Mouse (Mus musculus): ENCODE data around the gene Il10. TPM values are rescaled to one million over a fixed set of nuclear protein-coding genes. Genes with fewer than 3 reads are reported as not detected.
A peak's percentile ranks its signal among the peaks of the same experiment; 100 is the strongest.

Il10 gene
- polyA plus RNA-seq, 1 experiment from 2014 or later = 4.4 TPM

DNA sequence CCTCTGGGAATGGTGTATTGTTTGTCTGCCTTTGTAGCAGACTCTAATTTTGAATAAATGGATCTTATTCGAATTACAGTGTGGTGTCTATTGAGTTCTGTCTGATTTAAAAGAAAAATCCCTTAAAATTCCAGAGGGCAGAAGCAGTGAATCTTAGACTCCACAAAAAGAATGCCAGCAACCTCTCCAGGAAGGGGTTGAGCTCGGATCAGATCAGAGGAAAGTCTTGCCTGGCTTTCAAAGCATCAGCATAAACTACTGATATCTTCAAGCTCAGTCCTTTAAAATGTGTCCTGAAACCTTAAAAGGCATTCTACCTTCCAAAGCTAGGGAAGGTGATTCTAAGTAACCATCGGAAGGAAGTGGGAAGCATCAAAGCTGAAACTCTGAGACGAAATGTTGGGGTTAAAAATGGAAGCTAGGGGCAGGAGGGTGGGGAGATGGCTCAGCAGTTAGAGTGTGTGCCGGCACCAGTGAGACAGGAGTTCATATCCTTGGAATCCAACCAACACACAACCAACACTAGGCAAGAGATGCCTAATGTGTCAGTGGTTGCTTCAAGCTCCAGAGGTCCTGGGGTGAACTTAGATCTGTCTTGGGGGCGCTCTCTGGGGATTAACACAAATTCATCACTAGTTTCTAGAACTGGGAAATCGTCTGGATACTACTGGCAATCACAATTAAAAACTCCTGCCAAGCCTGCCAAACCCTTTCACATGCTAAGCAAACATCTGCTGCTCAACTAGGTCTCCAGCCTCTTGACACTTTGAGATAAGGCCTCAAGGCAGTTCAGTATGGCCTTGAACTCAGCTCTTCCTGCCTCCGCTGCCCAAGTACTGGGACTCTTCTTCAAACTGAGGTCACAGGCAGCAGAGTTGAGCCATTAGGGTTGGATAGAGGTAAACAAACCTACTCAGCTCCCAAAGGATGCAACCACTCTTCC is 5.5 kb downstream of the Il10 start:
- Histone ChIP-seq H3K79me2 (ENCODE audit: inconsistent target) (peaks cover 4% of the 10 kb centered on the region; the same call in 1 of the 2 replicates), H3K36me3 (ENCODE audit: inconsistent target) (peaks cover 19% of the 10 kb centered on the region; the same call in 1 of the 2 replicates), H3K27ac (peak overlapping the region; percentile 17; the same call in 1 of the 2 replicates), H3K4me3 (ENCODE audit: inconsistent target) (no peak overlapping the region)
- WGBS (ENCODE audit: missing documents) = 65% methylated on average over 8 of the region's 8 CpGs

DNA sequence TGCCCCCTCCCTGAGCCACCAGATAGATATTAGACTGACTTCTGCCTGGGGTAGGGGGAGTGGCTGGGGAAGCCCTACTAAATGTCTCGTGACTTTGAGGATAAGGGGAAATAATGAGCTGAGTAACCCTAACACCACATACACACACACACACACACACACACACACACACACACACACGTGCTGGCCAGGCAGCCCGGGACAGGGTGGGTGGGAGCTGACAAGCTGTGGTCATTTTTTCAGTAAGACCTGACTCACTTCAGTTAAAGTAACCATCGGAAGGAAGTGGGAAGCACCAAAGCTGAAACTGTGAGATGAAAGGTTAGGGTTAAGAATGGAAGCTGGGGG is 6.2 kb downstream of the Il10 start:
- Histone ChIP-seq H3K79me2 (ENCODE audit: inconsistent target) (no peaks in the 10 kb centered on the region), H3K36me3 (ENCODE audit: inconsistent target) (peaks cover 19% of the 10 kb centered on the region; the same call in 1 of the 2 replicates), H3K4me3 (ENCODE audit: inconsistent target) (no peak overlapping the region), H3K27ac (no peak overlapping the region)
- 14% methylated on average over 3 of the region's 4 CpGs for WGBS (ENCODE audit: missing documents)

DNA sequence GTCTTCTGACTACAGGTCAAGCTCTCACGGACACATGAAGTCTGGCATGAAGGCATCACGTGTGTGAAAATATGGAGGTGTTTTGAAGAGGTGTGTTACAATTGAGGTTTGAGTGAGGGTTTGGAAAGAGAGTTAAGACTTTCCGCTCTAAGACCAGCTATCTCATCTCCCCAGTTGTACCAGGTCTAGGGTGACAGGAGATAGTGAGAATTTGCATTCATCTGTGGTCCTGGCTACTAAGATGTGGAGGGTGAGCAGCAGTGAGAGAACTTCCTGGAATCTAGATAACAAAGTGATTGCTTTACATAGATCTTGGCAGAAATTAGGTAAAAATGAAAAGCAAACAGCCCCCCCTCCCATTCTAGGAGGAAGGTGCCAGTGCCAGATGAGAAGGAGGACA is 9.6 kb downstream of the Il10 start:
- H3K36me3 ChIP-seq (ENCODE audit: inconsistent target) = peaks cover 5% of the 10 kb centered on the region; the same call in 1 of the 2 replicates
- no peak overlapping the region for H3K27ac ChIP-seq
- no peak overlapping the region for H3K4me3 ChIP-seq (ENCODE audit: inconsistent target)
- WGBS (ENCODE audit: missing documents) = 100% methylated on average over 3 of the region's 3 CpGs
- H3K79me2 ChIP-seq (ENCODE audit: inconsistent target) = no peaks in the 10 kb centered on the region

DNA sequence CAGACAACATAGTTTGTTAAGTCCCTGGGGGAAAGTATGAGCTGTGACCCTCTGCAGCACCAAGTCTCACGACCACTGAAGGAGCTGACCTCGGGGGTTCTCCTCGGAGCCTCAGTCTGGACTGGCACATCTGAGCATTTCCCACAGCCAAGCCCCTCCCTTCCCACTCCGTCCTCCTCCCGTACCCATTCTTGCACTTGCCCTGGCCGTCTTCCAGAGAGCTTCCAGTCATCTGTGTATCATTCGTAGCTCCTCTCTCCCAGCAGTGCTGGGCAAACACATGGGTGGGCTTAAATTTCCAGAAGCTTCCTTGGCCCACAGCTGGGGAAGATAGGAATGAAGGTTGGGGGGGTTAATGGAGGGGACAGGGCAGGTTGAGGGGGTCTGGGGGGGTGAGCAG is 10.6 kb downstream of the Il10 start:
- Histone ChIP-seq H3K36me3 (ENCODE audit: inconsistent target) (no peaks in the 10 kb centered on the region), H3K27ac (no peak overlapping the region), H3K4me3 (ENCODE audit: inconsistent target) (no peak overlapping the region), H3K79me2 (ENCODE audit: inconsistent target) (no peaks in the 10 kb centered on the region)
- 74% methylated on average over 7 of the region's 7 CpGs for WGBS (ENCODE audit: missing documents)

DNA sequence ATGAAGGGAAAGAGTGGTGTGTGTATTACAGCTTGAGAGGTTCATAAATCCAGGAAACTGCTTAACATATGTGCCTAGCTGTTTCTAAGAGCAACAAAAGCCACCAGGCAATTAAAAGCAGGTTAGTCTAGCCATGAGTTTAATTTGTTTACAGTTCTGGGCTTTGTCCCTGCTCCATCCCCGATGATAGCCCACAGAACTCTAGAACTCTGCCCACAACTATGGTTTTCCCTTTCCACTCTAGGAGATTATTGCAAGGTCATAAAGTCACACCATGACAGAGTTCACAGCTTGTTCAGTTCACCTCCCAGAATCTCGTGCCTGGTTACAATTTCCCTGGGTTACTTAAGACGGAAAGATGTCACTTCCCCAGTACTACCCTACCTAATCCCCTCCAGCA is 11.6 kb downstream of the Il10 start:
- no peaks in the 10 kb centered on the region for H3K36me3 ChIP-seq (ENCODE audit: inconsistent target)
- WGBS (ENCODE audit: missing documents) = 51% methylated on average over 3 of the region's 3 CpGs

DNA sequence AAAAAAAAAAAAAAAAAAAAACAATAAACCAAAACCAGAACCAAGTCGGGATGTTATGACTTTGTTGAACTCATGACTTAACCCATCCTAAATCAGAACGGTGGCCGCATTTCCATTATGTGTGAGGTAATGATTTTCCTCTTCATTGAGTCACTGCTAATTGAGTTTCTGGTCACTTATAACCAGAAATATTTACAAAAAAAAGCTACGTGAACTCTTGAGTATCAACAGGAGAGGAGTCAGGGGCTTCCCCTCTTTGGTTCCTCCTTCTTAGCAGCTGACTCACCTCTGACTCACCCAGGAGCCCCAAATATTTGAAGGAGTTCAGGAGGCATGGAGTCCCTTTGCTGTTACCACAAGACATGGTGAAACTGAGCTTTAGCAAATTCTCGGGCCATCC is 18.4 kb downstream of the Il10 start:
- no peak overlapping the region for H3K27ac ChIP-seq
- H3K36me3 ChIP-seq (ENCODE audit: inconsistent target) = no peaks in the 10 kb centered on the region
- H3K79me2 ChIP-seq (ENCODE audit: inconsistent target) = no peaks in the 10 kb centered on the region
- WGBS (ENCODE audit: missing documents) = 23% methylated on average over 5 of the region's 5 CpGs
- no peak overlapping the region for H3K4me3 ChIP-seq (ENCODE audit: inconsistent target)

More for the DNA sequence above, 11.6 kb downstream of the Il10 start:
- no peaks in the 10 kb centered on the region for H3K79me2 ChIP-seq (ENCODE audit: inconsistent target)
- H3K4me3 ChIP-seq (ENCODE audit: inconsistent target) = no peak overlapping the region
- no peak overlapping the region for H3K27ac ChIP-seq

DNA sequence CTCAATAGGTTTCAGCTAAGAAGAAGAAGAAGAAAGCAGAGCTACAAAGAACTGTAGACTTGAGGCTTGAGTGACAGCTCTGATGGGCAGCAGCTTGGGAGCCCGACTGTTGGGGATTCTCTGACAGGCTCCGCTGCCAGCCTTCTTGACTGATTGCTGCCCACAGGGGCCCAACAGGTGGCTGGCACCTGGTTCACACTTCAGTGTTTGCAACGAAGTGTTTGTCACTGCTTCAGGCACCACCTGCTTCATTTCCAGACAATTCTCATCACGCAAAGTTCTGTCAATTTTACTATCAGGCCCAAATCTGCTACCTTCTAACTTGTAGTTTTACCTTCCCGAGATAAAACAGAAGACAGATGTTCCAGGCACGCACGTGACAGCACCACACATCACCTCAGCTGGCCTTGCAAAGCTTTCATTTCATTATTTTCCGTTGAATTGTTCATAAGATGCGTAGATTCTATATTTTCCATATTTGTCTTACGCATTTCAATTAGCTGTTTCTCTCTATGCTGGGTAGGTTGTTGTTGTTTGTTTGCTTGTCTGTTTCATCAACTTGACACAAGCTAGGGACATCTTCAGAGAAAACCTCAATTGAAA is 18.9 kb downstream of the Il10 start:
- 81% methylated on average over 10 of the region's 10 CpGs for WGBS (ENCODE audit: missing documents)
- no peak overlapping the region for H3K4me3 ChIP-seq (ENCODE audit: inconsistent target)
- no peak overlapping the region for H3K27ac ChIP-seq
- H3K36me3 ChIP-seq (ENCODE audit: inconsistent target) = no peaks in the 10 kb centered on the region
- H3K79me2 ChIP-seq (ENCODE audit: inconsistent target) = no peaks in the 10 kb centered on the region

DNA sequence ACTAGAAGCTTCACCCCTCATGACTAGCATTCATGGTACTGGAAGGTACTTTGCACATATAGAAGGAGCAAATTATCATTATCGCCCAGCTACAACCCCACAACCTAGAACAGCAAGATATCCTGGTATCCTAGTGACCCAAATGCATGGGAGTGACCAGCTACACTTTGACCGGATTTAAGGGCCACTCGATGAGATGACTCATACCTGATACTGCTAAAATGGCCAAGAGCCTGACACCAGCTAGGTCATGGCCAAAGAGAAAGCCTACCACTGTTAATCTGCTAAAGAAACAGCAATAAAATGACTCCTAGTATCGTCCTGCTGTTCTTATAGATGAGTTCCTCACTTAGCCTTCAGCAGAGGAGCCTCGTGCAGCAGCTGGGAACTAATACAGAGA is 19.8 kb downstream of the Il10 start:
- WGBS (ENCODE audit: missing documents) = 89% methylated on average over 5 of the region's 5 CpGs
- no peak overlapping the region for H3K4me3 ChIP-seq (ENCODE audit: inconsistent target)
- no peaks in the 10 kb centered on the region for H3K79me2 ChIP-seq (ENCODE audit: inconsistent target)
- H3K36me3 ChIP-seq (ENCODE audit: inconsistent target) = no peaks in the 10 kb centered on the region
- H3K27ac ChIP-seq = no peak overlapping the region

DNA sequence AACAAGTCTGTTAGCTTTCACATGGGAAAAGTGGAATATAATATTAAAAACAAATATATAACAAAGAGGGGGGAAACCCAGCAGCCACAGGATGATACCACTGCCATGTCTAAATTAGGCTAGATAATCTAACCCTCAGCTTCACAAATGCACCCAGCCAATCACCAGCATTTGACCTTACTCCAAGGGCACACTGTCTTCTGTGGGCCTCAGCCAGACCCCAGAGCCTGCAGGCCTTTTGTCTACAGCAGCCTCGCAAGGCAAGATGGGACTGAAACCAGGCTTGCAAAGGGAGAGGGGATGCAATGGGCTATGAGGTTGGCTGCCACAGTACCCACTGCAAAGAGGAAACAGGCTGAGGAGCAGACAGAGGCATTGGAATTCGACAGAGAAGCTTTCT is 22.6 kb downstream of the Il10 start:
- 85% methylated on average over 2 of the region's 2 CpGs for WGBS (ENCODE audit: missing documents)
- H3K36me3 ChIP-seq (ENCODE audit: inconsistent target) = no peaks in the 10 kb centered on the region
- H3K4me3 ChIP-seq (ENCODE audit: inconsistent target) = no peak overlapping the region
- H3K79me2 ChIP-seq (ENCODE audit: inconsistent target) = no peaks in the 10 kb centered on the region
- no peak overlapping the region for H3K27ac ChIP-seq

DNA sequence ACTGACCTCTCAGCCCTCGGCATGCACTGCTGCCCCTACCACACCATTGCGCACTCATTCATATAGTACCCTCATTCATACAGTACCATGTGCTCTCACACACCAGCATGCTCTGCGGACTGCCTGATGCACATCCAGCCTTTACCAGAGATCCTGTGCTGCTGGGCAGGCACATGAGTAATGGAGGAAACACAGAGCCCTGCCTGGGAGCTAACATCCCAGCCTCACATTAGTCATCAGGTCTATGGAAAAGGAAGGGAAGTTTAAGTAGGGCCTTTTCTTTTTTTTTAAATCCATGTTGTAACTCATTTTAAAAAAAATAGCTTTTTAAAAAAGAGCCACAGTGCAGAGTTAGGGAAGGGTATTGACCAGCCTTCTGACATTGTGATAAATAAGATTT is 23.1 kb downstream of the Il10 start:
- no peaks in the 10 kb centered on the region for H3K36me3 ChIP-seq (ENCODE audit: inconsistent target)
- H3K27ac ChIP-seq = no peak overlapping the region
- WGBS (ENCODE audit: missing documents) = 89% methylated on average over 3 of the region's 3 CpGs
- H3K79me2 ChIP-seq (ENCODE audit: inconsistent target) = no peaks in the 10 kb centered on the region
- no peak overlapping the region for H3K4me3 ChIP-seq (ENCODE audit: inconsistent target)

DNA sequence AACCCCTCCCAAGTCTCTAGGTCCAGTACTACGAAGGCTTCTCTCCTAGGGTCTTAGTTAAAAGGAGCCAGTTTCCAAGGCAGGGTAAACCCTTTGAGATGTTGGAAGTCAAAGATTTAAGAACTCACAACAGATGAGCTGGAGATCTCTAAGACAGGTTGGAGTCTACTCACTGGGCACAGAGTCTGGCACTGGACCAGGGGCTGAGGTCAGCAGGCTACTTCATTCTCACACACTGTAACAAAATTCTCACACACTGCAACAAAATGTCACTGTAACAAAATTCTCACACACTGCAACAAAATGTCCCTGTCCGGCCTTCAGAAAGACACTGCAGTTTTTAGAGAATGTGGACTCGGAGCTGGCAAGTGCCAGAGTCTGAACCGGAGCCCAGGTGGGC is 24.0 kb downstream of the Il10 start:
- Histone ChIP-seq H3K27ac (no peak overlapping the region), H3K4me3 (ENCODE audit: inconsistent target) (no peak overlapping the region), H3K36me3 (ENCODE audit: inconsistent target) (no peaks in the 10 kb centered on the region), H3K79me2 (ENCODE audit: inconsistent target) (no peaks in the 10 kb centered on the region)
- 95% methylated on average over 4 of the region's 4 CpGs for WGBS (ENCODE audit: missing documents)

DNA sequence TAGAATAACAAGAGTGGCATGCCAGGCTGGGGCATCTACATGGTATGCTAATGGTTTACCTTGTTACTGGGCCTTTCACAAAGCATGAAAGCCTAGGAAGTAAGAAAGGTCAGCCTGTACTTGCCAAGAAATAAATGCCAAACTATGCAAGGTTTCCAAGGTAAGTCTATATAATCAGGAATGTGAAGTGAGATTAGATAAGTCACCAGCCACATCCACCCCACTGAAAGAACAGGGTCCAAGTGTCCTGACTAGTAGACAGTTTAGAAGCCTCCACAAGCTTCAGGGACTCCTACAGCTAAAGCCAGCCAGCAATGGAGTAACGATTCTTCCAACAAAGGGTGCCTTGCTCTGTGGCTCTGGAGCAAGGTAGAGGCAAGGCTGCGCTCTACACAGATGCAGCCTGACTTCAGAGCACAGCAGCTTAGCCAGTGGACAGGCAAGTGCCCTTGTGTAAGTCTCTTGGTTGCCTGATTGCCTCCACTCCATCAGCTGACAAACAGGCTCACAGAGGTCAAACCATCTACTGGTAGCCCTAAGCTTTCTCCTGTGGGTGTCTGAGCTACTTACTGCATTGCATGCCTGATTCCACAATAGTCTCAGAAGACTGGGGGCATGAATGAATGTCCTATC is 26.2 kb downstream of the Il10 start:
- H3K4me3 ChIP-seq (ENCODE audit: inconsistent target) = no peak overlapping the region
- WGBS (ENCODE audit: missing documents) = 96% methylated on average over 2 of the region's 2 CpGs

DNA sequence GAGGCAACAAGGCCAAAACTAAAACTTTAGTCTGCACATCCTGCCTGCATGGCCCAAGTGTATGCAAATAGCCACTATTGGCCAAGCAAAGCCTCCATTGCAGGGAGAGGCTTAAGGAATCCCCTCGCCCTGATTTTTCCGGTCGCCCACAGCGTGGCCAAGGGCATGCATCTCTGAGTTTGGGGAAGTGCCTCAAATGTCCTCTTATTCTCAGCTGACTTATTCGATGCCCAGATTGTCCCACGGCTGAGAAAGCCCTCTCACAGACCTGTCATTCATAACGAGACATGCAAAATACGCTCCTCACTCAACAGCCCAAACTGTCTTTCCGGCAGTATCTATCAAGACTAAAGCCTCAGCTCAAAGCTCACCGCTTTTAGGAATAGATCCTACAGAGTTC is 27.0 kb downstream of the Il10 start:
- Histone ChIP-seq H3K79me2 (ENCODE audit: inconsistent target) (no peaks in the 10 kb centered on the region), H3K27ac (no peak overlapping the region), H3K36me3 (ENCODE audit: inconsistent target) (no peaks in the 10 kb centered on the region), H3K4me3 (ENCODE audit: inconsistent target) (no peak overlapping the region)
- 81% methylated on average over 10 of the region's 10 CpGs for WGBS (ENCODE audit: missing documents)

More for the DNA sequence above, 26.2 kb downstream of the Il10 start:
- no peaks in the 10 kb centered on the region for H3K79me2 ChIP-seq (ENCODE audit: inconsistent target)
- no peak overlapping the region for H3K27ac ChIP-seq
- no peaks in the 10 kb centered on the region for H3K36me3 ChIP-seq (ENCODE audit: inconsistent target)

DNA sequence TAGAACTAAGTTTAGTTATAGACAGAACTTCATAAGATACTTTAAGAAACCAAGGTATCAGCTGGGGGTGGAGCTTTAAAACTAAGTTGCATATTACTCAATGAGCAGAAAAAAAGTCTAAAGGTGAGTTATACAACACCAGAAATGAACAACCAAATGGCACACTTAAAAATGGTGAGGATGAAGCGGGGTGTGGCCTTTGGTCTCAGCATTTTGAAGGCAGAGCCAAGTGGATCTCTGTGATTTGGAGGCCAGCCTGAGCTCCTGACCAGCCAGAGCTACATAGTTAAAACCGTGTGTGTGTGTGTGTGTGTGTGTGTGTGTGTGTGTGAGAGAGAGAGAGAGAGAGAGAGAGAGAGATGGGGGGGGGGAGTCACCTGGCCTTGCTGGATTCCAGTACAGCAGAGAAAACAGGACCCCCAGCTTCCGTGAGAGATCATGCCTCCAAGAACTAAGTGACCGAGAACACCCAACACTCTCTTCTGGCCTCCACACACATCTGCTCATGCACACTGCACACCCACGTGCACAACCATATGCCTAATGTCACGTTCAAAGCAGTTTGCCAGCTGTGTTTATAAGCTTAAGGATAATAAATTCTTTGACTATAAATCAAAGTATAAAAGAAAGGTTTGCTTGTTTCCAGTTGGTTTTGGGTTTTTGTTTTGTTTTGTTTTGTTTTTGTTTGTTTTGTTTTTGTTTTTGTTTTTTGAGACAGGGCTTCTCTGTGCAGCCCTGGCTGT is 28.6 kb downstream of the Il10 start:
- WGBS (ENCODE audit: missing documents) = 90% methylated on average over 5 of the region's 6 CpGs
- H3K27ac ChIP-seq = no peak overlapping the region
- H3K79me2 ChIP-seq (ENCODE audit: inconsistent target) = no peaks in the 10 kb centered on the region

More for the DNA sequence above, 28.6 kb downstream of the Il10 start:
- H3K4me3 ChIP-seq (ENCODE audit: inconsistent target) = no peak overlapping the region
- H3K36me3 ChIP-seq (ENCODE audit: inconsistent target) = no peaks in the 10 kb centered on the region; the same call in 1 of the 2 replicates

All from macrophage (primary cell).